Mouse (Mus musculus) mesoderm, embryonic 11.5 days (tissue): Measurements from ENCODE around the gene Fermt1.

ENCODE experiments used
- DNase-seq: peaks from one replicate; pipeline ENCODE4 v3.0.0-alpha.2; 2012; ENCODE audit warnings: low read depth, low spot score

Gene Fermt1

DNA sequence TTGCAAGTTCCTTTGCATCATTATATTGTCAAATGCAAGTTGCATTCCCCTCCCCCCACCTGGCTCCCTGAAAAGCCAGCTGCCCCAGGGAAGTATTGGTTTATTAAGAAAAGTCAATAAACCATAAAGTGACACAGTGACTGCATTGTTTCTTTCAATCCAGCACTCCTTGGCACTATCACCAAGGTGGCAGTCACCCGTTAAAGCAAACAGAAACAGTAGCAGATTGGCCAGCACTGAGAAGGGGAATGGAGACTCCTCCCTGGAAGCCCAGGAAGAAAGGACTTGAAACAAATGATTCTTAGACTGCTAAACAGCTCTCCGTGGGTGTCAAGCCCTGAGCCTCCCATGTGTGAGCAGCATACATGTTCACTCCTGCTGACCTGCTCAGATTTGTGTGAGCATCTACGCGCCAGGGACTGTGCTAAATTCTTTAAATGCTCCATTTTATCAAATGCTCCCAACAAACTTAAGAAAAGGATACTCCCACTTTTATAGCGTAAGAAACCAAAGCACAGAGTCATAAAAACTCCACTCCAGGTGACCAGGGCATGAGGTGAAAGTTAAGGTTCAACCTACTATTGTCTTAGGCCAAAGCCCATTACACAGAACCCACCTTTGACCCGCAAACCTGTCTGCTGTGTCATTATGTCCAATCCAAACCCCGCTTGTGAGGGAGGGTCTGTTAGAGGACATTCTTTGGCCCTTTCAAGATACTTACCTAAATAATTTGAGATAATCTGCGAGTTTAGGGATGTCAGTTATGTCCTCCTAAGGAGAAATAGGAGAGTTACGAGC lies 23.4 kb downstream of the Fermt1 start:
- no peak for DNase-seq

DNA sequence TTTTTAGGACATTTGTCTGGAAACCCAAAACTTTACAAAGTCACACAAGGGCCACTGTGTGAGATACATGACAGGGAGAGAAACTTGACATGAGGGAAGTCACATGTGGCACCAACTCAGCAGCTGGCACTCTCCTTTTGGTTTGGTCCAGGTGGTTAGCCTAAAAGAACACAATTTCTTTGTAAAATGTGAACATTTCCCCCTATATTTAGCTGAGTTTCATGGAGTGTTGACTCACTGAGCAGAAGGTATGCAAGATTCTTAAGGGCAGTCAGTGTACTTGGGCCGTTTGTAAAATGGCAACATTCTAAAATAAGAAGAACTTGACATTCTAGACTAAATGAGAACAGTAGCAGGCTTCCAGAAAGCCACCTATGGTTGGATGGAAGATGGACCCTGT lies 30.9 kb downstream of the Fermt1 start:
- no peak for DNase-seq

DNA sequence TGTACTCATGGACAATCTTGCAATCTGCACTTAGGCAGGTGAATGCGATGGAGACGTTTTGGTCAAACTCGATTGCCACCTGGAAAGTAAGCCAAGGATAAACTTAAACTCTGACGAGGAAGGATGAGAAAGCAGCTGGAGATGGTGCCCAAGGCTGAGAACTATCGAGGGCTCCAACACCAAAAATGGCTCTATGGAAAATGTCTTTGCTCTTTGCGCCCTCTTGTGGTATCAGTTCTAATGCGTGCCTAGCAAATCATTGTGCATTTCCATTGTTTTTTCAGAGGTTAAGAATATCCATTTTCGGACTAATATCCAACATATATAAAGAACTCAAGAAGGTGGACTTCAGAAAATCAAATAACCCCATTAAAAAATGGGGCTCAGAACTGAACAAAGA lies 38.9 kb downstream of the Fermt1 start:
- DNase-seq = peak; percentile 60

DNA sequence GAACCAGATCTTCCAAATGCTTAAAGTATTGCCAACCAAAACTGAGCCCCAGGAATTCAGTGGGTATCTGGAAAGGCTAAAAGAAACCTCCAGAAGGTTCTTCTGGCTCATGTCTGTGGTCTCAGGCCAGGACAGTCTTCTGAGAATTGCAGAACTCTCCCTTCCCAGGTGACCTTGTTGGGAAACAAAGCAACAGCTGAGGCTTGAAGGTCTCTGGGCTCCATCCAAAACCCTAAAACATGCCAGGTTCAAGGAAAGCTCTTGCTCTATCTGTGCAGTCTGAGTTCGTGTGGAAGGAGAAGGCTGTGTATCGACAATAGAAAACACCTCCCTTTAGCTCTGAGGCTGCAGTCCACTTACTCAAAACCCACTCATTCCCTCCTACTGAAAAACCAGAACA lies 40.7 kb downstream of the Fermt1 start:
- DNase-seq = no peak

DNA sequence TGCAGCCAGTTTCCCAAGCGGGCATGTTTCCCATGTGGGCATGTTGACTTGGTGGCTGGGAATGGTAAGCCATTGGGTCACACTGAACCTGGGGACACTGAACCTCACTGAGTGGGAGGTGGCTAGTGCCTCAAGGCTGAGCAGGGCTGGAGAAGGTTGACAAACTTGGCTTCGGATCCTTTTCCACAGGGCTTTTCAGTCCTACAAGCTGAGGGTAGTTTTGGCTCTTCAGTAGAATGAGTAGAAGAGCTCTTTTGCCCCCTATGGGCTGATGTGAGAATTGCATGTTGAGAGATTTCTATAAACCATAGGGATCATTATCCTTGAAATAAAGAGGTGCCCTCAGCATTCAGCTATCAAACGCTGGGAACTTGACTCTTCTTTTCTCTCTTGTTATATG lies 42.2 kb downstream of the Fermt1 start:
- peak; percentile 73 for DNase-seq

DNA sequence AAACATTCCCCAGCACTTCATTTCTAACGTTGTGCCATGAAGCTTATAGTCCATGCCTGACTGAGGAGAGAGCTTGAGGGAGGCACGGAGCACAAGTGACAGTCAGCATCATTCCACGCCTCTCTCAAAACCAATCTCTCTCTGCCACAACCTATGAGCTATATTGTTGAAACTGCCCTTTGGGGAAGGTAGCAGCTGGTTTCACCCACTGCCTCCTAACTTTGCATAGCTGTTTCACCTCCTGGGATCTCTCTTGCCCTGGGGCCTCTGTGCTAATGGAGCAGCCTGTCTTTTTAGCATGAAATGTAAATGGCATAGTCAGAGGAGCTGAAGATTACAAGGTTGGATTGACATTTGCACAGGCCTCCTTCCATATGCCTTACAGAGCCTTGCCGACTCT lies 43.6 kb downstream of the Fermt1 start:
- no peak for DNase-seq

DNA sequence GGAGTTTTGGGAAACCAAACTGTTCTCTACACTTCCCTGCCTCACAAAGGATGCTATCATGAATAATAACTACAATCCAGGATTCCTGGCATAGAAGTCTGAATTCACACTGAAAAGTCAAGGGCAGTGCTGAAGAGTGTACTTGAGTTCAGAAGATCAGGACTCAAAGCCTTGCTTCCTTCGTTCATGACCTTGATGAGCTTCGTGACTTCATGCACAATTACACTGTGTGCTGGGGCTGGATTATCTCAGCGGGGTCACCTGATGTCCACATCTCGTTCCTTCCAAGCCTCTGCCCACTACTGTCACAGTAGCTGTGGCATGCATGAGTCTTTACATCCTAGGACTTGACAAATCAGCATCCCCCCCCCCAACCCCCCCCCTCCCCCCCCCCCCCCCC lies 44.1 kb downstream of the Fermt1 start:
- no peak for DNase-seq

DNA sequence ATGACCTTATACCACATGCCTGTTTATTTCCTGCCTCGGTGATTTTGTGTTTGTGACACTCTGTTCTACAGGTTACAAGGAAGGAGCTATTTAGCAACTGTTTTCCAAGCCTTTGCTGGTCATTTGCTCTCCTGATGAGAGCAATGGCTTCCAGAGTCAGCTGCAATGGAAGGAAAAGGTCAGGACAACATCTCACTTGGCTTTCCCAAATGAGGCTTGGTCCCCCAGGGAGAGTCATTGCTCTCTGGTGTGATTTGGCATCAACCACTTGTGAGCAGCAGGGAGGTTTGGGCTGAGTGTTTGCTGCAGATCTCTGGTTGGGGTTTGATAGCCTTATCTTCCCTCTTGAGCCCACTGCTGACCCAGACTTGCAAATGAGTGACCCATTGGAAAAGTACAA lies 45.1 kb downstream of the Fermt1 start:
- no peak for DNase-seq

DNA sequence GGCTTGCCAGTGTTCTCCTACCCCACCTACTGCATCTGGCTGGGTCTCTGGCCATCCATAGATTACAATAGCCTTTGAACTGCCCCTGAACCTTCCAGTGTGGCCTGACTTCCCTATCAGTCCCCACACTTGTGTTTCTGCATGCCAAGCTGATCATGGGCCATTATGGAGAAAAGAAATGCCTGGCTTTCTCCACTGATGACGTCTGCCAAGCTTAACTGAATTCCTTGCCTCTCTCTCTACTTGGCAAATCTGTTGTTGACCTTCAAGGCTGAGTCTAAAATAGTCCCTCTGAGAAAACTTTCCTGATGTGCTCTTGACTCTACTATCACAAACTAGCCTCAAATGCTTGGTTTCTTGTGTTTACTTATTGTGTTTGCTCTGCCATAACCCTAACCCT lies 47.5 kb downstream of the Fermt1 start:
- no peak for DNase-seq

DNA sequence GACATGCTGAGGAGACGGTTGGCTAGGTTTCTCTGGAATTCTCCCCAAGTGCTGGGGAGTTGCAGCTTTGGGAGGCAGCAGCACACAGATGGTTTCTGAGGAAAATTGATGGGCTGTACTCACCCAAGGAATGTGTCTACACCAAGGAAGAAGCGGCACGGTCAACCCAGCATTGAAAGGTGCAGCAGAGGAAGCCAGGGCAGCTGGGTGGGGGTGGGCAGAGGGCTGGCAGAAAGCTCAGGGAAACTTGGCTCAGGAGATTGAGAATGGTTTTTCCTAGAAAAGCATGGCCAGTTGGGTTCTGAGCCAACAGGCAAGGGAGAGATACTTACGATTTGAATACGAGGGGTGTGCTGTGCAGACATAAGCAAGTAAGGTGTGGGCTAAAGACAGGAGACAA lies 51.9 kb downstream of the Fermt1 start:
- no peak for DNase-seq

DNA sequence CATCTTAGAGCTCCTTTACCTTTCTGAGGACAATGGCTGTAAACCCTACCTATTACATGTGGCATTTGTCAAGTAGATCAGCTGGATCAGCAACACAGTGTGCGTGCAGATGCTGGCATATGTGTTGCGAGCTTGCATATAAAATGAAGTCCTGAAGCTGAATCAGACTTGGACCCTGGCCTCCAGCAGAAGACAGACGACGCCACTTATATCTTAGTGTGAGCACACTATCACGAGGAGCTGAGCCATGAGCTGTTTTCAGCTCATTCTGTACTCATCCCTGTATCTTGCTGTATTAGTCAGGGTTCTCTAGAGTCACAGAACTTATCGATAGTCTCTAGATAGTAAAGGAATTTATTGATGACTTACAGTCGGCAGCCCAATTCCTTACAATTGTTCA lies 60.4 kb downstream of the Fermt1 start:
- DNase-seq = no peak

DNA sequence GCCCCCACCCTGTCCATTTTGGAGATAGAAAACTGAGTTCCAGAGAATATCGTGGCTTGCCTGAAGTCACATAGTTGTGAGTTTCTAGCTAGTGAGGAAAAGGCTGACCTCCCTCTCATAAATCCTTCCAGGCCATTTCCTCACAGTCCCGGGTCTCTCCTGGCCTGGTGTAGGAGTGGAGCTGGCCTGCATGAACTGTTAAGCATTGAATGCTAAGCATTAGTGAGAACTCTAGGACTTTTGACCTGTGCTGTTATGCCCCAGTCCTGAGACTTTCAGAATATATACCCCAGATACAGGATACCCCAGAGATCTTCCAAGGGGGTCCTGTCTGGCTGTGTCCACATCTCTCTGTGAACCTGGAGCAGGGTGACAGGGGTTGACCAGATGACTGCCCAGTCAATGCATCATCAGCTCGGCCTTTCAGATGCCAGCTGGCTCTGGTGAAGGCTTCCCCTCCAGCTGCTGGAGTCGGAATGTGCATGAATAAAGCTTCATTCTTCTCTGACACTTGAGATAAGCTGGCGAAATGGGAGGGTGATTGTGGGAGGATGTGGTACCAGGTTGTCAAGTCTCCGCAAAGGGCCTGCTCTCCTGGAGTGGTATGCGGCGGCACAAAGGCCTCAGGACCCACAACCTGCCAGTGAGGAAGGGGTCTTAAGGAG lies 61.3 kb downstream of the Fermt1 start:
- DNase-seq = peak; percentile 31

DNA sequence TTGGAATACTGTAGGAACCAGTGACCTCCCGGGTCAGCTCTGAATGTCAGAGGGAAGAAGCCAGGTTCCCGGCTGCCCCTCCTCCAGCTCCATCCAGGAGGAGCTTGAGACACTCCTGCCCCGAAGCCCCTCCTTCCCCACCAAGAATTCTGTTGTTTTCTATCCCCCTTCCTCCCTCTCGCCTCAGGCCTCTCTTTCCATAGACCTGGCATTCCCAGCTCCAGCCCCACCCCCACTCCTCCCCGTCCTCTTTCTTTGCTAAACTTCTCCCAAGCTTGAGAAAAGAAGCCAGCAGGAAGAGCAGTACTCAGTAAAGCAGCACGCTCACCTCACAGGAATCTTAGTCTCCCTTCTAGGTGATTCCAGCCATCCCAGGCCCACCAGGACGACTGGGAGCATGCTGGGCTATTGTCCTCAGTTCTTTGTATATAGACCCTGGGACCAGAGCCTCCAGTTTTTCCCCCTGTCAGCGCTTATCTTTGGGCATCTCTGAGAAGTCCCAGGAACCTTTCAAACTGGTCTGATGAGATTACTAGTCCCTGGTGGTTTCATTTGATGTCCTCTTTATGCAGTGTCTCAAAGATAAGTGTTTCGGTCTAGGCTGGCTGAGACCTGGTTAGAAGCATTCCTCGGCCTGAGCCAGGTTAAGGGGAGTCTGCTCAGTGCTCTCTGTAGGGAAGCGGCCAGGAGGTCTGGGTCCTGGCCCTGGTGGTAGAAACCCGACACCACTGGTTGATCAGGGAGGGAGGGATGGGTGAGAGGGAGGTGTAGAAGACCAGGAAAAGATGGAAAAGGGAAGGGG lies 64.7 kb downstream of the Fermt1 start, which contains the start of gene Lrrn4:
Lrrn4 (minus strand) TSS at position 48 of the 802 bp plus-strand sequence.
- no peak for DNase-seq

DNA sequence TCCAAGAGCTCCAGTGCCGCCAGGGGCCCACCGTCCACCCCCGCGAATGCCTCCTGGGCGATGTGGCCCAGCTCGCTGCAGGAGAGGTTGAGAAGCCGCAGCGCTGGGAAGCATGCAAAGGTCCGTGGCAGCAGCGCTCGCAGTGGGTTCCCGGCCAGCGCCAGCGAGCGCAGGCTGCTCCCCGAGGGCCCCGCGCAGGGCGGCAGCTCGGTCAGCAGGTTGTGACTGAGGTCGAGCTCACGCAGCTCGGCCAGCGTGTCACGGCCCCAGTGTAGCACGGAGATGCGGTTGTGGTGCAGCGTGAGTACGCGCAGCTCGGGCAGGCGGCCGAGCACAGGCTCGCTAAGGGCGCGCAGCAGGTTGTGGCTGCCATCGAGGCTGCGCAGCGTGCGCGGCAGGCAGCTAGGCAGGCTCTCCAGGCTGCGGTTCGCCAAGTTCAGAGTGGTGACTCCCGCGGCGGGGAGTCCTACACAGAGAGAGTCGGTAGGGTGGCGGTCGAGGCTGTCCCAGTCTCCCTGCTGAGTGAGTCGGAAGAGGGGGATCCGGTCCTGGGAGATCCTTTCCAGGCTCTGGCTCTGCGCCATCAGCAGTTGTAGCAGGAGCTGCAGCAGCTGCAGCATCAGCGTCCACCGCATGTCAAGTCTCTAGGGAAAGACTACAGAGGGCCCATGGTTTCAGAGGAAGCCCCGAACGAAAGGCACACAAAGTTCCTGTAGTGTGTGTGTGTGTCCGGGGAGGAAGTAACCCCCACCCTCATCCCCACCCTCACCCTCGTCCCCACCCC lies 66.3 kb downstream of the Fermt1 start:
- peak; percentile 50 for DNase-seq

DNA sequence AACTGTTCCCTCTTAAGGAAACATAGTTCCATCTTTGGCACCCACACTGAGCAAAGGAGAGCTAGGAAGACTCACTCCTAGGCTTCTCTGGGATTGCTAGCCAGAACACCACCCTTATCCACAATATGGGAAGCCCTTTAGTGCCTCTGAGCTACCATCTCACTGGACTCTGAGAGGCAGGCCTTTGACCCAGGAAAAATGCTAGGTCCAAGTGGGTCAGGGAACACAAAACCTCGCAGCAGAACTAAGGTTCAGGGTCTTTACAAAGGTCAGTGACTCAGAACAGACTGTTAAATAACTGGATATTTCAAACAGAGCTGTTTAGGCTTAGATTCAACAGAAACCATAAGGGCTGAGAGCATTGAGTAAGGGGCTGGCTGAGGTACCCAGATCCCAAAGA lies 68.7 kb downstream of the Fermt1 start:
- DNase-seq = no peak

DNA sequence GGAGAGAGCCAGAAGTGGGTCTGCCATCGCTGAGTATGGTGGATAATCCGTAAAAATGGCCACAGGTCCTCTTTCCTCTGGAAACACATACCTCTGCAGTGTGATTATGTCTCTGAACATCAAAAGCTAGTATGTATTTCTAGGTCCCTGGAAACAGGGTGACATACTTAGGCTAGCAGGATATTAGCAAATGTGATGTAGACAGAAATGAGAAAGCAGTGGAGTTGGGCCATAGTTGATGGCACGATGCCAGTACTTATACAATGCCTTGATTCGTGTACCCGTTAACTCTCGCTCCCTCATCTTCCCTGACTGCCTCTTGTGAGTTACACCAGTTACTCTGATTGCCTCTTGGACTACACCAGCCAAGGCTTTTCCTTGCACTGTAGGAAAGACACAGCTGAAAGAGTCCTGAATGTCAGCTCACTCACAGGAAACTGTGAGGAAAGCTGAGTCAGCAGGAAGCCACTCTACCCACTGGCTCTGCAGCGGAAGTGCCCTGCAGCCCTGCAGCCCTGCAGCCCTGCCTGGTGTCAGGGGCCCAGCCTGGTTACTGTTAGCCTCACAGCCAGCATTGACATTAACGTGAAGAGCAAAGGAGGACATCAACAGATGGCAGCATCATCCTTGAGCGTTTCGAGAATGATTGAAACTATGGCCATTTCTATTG lies 71.9 kb downstream of the Fermt1 start:
- no peak for DNase-seq

DNA sequence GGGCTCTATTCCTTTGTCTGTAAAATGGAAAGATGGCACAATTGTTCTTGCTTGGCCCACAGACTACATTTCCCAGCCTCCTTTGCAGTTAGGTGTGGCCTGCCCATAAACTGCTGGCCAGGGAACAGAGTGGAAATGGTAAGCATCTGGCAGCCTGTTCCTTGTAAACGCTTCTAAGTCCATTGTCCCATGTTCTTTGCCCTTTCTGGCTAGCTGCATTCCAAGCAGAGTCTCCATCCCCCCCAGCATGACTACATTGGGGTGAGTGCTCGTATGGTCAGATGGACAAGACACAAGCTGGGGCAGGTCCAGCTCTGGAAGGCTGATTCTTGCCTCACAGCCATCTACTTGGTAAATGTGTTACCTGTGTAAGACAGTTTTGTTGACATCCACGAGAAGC lies 74.0 kb downstream of the Fermt1 start:
- DNase-seq = no peak

DNA sequence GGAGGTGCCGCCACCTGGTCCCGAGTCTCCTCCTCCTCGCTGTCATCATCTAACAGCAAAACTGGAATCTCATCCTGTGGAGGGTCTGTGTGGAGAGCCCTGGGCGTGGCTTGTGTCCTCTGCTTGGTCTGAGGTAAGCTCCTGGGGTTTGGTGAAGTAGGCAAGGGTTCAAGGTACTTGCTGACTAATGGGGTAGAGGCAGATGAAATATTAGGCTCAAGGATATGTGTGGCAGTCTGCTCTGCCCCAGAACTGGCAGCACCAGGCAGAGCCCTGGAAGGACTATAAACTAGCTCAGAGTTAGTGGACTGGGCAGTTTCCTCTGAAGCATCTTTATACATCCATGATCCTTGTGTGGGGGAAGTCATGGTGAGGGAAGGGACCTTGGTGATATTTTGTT lies 75.4 kb downstream of the Fermt1 start:
- DNase-seq = no peak

DNA sequence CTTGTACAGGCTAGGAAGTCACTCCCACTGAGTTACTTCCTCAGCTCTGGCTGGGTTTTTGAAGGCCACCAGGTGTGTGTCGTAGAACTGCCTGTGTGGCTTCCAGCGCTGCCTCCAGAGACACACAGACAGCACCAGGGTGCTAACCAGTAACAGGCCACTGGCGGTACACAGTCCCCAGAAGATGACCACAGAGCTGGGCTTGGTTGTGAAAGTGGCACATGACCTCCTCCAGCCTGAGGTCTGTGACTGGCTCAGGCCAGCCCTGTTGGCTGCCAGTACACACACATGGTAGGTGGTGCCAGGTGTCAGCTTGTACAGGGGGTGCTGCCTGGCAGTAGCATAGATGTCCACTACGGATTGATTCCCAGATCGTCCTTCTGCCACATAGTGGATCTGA lies 76.0 kb downstream of the Fermt1 start:
- no peak for DNase-seq

DNA sequence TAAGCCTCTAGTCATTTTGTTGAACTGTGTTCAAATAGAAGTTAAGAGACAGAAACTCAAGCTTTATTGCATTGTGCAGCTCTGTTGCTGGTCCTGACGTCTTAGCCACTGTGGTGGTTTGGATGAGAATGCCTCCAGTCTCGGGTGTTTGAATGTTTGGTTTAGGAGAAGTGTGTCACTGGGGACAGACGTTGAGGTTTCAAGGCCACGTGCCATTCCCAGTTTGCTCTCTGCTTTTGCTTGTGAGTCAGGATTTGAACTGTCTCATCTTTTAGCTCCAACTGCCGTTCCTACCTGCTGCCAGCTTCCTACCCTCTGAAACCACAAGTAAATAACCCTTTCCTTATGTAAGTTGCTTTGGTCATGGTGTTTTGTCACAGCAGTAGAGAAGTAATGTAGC lies 78.2 kb downstream of the Fermt1 start:
- DNase-seq = no peak

DNA sequence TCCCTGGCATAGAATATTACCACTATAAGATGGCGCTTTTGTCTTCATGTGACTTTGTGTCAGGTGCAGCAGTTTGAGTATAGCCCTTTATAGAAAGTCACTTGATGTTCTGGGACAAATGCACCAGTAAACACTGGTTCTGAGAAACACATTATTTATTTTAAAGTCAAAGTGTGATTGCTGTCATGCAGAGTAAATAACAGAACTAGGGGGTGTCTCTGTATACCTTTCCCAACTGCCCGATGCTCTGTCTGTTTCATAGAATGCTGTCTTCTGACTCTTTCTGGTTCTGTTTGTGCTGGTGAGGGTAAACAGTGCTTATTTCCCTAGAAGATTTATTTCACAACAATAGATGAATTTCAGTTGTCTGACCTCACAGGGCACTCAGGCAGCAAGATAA lies 82.4 kb downstream of the Fermt1 start:
- DNase-seq = no peak
